Mouse (Mus musculus): Measurements from ENCODE around the gene Uaca. TPM values are rescaled to one million over a fixed set of nuclear protein-coding genes. Genes with fewer than 3 reads are reported as not detected.

The Uaca gene
- polyA plus RNA-seq, 1 experiment, result 9.0 TPM

DNA sequence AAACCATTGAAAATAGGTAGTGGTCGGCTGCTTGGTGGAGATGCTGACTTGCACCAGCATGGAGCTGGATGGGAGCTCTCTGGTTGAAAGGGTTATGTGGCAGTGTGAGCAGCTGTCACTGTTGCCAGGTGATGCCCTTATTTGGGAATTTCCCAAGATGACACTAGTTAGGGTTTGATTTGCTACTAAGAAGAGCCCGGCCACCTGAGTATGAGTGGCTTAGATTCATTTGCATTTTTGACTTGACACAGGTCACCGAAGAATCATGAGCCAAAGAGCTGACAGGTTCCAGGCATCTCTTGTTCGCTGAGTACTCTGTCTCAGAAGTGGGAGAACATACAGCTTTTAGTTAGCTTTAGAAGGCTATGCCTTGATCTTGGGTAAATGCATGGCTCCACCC is 9.3 kb upstream of the Uaca start:
- Histone ChIP-seq H3K4me3 (ENCODE audit: insufficient read depth, low read length) (no peak overlapping the region), H3K27ac (ENCODE audit: insufficient read depth, low read length) (no peak overlapping the region), H3K4me1 (ENCODE audit: control insufficient read depth, insufficient read depth, low read length) (no peaks in the 10 kb centered on the region)
- TF ChIP-seq POLR2A (IDR thresholded peaks at IDR 0.05; ENCODE audit: extremely low read depth, insufficient read depth, low read length) (no peak), CTCF (IDR thresholded peaks at IDR 0.05; ENCODE audit: extremely low read depth, insufficient read depth, low read length) (no peak)

DNA sequence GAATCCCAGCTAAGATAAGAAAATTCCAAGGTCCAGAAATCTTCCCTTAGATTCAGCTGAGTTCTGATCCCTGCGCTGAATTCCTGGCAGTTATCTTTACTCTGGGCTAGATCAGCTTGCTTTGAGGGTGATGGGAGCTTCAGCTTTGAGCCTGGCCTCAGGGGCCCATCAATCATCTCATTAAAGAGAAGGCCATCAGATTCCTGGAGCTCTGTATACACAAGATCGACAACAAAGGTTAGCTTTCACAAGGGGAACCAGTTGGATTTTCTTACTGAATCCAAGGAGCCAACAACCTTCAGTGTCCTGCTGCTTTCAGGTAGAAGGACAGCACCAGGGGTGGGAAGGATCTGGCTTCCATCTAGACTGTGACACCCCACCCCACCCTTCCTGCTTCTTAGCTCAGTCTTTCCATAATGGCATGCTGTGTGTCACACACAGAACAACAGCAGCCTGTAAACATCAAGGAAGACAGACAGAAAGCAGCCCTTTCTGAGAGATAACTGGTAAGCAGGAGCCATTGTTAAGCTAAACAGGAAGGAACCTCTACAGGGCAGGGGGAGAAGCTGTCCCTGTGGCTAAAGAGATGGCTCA is 6.7 kb upstream of the Uaca start:
- TF ChIP-seq CTCF (IDR thresholded peaks at IDR 0.05; ENCODE audit: extremely low read depth, insufficient read depth, low read length), result no peak
- TF ChIP-seq POLR2A (IDR thresholded peaks at IDR 0.05; ENCODE audit: extremely low read depth, insufficient read depth, low read length), result no peak
- Histone ChIP-seq H3K27ac (ENCODE audit: insufficient read depth, low read length) (no peak overlapping the region), H3K4me3 (ENCODE audit: insufficient read depth, low read length) (no peak overlapping the region), H3K4me1 (ENCODE audit: control insufficient read depth, insufficient read depth, low read length) (no peaks in the 10 kb centered on the region)

DNA sequence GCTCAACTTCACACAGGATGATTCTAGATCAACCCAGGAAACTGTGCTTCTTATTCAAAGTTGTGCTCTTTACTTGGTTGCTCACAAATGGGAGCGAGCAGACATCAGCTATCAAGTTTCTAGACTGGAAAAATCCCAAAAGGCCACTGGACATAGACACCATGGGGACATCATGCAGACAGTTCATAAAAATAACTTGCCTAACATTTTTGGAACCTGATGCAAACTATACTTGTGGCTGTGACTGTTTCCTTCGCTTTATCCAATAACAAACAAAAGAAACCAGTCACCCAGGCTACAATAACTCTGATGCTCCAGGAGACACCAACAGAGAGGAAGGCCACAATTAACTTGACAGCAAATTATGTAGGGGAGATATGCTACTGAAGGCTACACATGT is 4.1 kb upstream of the Uaca start:
- Histone ChIP-seq H3K4me1 (ENCODE audit: control insufficient read depth, insufficient read depth, low read length) (no peaks in the 10 kb centered on the region), H3K4me3 (ENCODE audit: insufficient read depth, low read length) (no peak overlapping the region), H3K27ac (ENCODE audit: insufficient read depth, low read length) (no peak overlapping the region)
- TF ChIP-seq CTCF (IDR thresholded peaks at IDR 0.05; ENCODE audit: extremely low read depth, insufficient read depth, low read length) (no peak), POLR2A (IDR thresholded peaks at IDR 0.05; ENCODE audit: extremely low read depth, insufficient read depth, low read length) (no peak)

DNA sequence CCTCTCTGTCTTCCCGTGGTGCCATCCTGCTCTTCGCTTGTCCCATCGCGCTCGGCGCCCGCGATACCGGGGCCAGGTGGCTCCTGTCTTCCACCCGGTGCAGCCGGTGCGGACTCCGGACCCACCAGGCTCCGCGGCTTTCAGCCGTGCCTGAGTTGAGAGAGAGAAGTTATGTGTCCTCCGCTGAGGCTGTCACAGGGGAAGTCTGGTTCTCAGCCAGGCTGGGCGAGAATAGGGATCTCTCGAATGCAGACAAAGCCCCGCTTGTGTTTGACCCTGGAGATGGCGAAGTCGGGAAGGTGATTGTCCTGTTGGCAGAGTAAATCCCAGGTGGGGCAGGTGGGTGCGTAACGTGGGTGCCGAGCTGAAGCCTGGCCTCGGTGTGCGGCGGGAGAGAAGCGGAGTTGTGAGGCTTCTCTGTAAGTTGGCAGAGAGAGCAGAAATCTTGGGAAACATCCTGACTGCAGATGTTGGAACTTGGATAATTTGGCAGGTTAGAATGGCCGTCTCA is 554 bp downstream of the Uaca start:
- TF ChIP-seq POLR2A (IDR thresholded peaks at IDR 0.05; ENCODE audit: extremely low read depth, insufficient read depth, low read length) (no peak), CTCF (IDR thresholded peaks at IDR 0.05; ENCODE audit: extremely low read depth, insufficient read depth, low read length) (no peak)
- Histone ChIP-seq H3K27ac (ENCODE audit: insufficient read depth, low read length) (peak overlapping the region; percentile 24; the same call in 1 of the 2 replicates), H3K4me3 (ENCODE audit: insufficient read depth, low read length) (peak overlapping the region; percentile 45), H3K4me1 (ENCODE audit: control insufficient read depth, insufficient read depth, low read length) (no peaks in the 10 kb centered on the region)

DNA sequence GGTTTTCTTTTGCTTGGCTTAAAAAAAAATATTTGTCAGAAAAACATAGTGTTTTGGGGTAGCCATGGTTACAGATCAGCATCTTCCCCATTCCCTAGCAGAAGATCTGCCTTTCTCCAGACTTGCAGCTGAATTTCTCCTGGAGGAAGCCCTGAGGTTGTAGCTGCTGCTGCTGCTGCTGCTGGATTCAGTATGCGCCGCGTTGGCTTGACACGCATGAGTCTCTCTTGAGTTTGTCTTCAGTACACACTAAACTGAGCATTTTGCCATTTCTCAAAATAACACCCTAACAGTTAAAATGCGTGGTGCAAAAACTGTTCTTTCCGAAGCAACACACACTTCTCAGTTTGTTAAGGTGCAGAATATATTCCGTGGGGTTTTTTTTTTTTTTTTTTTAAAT is 1.7 kb downstream of the Uaca start:
- Histone ChIP-seq H3K27ac (ENCODE audit: insufficient read depth, low read length) (no peak overlapping the region), H3K4me1 (ENCODE audit: control insufficient read depth, insufficient read depth, low read length) (no peaks in the 10 kb centered on the region), H3K4me3 (ENCODE audit: insufficient read depth, low read length) (no peak overlapping the region)
- no peak for TF ChIP-seq POLR2A (IDR thresholded peaks at IDR 0.05; ENCODE audit: extremely low read depth, insufficient read depth, low read length)
- TF ChIP-seq CTCF (IDR thresholded peaks at IDR 0.05; ENCODE audit: extremely low read depth, insufficient read depth, low read length), result no peak

DNA sequence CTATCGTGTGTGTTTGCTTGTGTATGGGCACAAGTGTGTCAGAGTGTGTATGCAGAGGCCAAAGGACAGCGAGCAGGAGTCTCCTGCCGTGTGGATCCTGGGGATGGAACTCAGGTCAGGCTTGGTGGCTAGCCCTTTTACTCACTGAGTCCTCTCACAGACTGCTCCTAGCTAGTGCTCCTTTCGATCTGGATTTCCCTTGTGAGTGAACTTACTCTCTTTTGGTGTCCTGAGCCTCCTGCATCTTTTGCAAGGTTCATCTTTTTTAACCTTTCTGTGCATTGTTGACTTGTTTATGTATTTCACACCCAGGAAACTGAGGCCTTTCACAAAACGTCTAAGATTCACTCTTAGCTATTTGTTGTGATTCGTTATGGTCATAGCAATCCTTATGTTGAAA is 2.8 kb downstream of the Uaca start:
- Histone ChIP-seq H3K27ac (ENCODE audit: insufficient read depth, low read length) (no peak overlapping the region), H3K4me1 (ENCODE audit: control insufficient read depth, insufficient read depth, low read length) (no peaks in the 10 kb centered on the region), H3K4me3 (ENCODE audit: insufficient read depth, low read length) (no peak overlapping the region)
- TF ChIP-seq CTCF (IDR thresholded peaks at IDR 0.05; ENCODE audit: extremely low read depth, insufficient read depth, low read length) (no peak), POLR2A (IDR thresholded peaks at IDR 0.05; ENCODE audit: extremely low read depth, insufficient read depth, low read length) (no peak)

DNA sequence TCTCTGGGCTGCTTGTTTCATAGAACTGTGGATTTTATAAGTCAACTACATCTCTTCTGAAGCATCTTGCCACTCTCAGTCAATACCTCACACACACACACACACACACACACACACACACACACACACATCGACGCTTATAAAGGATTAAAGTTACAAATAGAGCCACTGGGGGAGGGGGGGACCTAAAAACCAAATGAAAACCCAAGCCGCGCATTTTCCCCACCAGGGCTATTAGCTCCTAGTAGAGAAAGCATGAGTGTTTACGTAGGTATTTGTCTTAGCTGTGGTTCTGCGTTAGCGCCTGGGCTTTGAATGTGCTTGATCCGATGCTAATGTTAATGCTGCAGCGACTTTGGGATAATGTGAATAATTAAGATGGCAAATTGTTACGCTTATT is 4.7 kb downstream of the Uaca start:
- no peaks in the 10 kb centered on the region for H3K4me1 ChIP-seq (ENCODE audit: control insufficient read depth, insufficient read depth, low read length)
- TF ChIP-seq POLR2A (IDR thresholded peaks at IDR 0.05; ENCODE audit: extremely low read depth, insufficient read depth, low read length) (no peak), CTCF (IDR thresholded peaks at IDR 0.05; ENCODE audit: extremely low read depth, insufficient read depth, low read length) (no peak)
- H3K27ac ChIP-seq (ENCODE audit: insufficient read depth, low read length), result no peak overlapping the region
- H3K4me3 ChIP-seq (ENCODE audit: insufficient read depth, low read length), result no peak overlapping the region

DNA sequence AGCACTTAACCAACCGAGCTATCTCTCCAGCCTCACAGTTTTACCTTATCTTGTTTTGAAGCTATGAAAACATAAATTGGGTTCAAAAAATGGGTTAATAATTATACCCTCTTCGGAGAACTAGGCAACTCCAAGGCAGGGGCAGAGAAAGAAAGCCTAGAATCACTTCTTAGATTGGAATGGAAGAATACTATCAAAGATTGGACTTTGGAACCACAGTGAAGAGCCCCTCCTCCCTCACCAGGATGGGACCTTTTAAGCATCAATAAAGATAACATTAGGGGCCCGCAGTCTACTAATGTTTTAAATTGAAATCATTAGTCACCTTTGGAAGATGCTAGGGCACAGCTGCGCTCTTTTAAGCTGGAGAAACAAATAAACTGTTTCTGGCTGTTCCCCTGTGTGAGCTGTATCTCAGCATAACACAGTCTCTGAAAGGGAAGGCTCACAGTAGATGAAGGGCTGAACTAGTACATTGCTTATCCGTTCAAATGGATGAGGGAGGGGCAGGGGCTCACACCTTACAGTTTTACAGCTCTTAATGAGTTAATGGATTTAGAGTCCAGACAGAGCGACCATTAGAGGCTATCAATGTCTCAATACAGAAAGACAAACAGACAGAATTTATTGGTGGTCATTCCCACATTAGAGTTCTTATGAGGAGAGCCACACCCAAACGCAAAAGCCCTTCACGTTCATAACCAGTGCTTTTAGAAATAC is 6.5 kb downstream of the Uaca start:
- Histone ChIP-seq H3K27ac (ENCODE audit: insufficient read depth, low read length) (no peak overlapping the region), H3K4me3 (ENCODE audit: insufficient read depth, low read length) (no peak overlapping the region), H3K4me1 (ENCODE audit: control insufficient read depth, insufficient read depth, low read length) (no peaks in the 10 kb centered on the region)
- no peak for TF ChIP-seq CTCF (IDR thresholded peaks at IDR 0.05; ENCODE audit: extremely low read depth, insufficient read depth, low read length)
- no peak for TF ChIP-seq POLR2A (IDR thresholded peaks at IDR 0.05; ENCODE audit: extremely low read depth, insufficient read depth, low read length)

DNA sequence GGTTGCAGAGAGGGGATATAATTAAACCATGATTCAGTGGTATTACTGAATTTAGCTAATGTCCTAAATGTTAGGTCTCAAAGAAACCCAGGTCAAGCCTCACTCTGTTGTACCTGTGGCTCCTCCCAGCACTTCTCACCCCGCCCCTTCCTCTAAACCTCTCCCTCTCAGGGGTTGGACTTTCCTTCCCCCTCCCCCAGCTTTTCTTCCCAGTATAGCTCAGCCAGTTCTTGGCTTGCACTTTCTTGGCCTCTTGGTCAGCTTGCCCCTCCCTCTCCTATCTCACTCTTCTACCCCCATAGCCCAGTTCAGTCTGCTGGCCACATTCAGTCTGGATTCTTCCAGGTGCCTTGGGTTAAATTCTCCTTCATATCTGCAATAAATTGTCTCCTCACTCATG is 7.4 kb downstream of the Uaca start:
- TF ChIP-seq POLR2A (IDR thresholded peaks at IDR 0.05; ENCODE audit: extremely low read depth, insufficient read depth, low read length) (no peak), CTCF (IDR thresholded peaks at IDR 0.05; ENCODE audit: extremely low read depth, insufficient read depth, low read length) (no peak)
- no peak overlapping the region for H3K27ac ChIP-seq (ENCODE audit: insufficient read depth, low read length)
- H3K4me3 ChIP-seq (ENCODE audit: insufficient read depth, low read length), result no peak overlapping the region
- H3K4me1 ChIP-seq (ENCODE audit: control insufficient read depth, insufficient read depth, low read length), result no peaks in the 10 kb centered on the region

DNA sequence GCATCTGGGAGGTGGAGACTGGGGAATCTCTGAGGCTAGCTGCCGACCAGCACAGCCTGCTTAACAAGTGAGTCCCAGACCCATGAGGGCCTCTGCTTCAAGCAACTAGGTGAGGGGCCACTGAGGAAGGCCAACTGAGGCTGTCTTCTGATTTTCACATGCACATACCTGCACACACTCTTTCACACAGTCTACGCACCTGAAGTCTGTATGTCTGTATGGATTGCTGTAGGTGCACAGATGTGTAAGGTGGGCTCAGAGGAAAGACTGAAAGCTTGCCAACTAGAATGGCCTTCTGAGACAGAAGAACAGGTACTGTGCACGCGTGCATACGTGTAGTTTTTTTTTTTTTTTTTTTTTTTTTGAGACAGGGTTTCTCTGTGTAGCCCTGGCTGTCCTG is 8.0 kb downstream of the Uaca start:
- H3K4me1 ChIP-seq (ENCODE audit: control insufficient read depth, insufficient read depth, low read length), result no peaks in the 10 kb centered on the region
- no peak overlapping the region for H3K27ac ChIP-seq (ENCODE audit: insufficient read depth, low read length)
- no peak overlapping the region for H3K4me3 ChIP-seq (ENCODE audit: insufficient read depth, low read length)
- TF ChIP-seq POLR2A (IDR thresholded peaks at IDR 0.05; ENCODE audit: extremely low read depth, insufficient read depth, low read length), result no peak
- TF ChIP-seq CTCF (IDR thresholded peaks at IDR 0.05; ENCODE audit: extremely low read depth, insufficient read depth, low read length), result no peak
